Mouse (Mus musculus) kidney, adult 9 months (tissue): ENCODE data around the gene A2ml1.
A peak's percentile ranks its signal among the peaks of the same experiment; 100 is the strongest.
"Not testable (repeated sequence)": the region's sequence is repeated elsewhere in the genome, so short reads cannot be mapped to it uniquely, and the experiment has no call there.

ENCODE experiments used
- DNase-seq: peaks from one replicate; pipeline ENCODE4 v3.0.0; 2022

The A2ml1 gene

DNA sequence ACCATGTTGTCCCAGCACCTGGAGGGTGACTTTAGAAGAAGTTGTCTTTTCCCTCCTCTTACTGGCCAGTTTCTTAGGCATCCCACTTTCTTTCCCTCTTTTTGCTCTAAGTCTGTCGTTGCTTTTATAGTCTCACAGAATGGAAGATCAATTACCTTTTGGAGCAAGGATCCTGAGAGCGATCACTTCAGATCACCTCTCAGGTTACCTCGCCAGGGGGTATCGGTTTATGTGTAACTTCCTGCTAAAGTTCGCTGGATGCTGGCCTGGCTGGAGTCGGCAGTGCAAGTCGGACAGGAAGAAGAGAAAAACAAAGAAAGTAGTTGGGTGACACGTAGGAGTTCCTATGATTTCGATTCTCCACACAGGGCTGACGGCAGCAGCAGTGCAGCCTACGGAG lies at the start of gene A2ml1:
Gene A2ml1, minus strand, starts transcription at position 101 of the 400 bp plus-strand sequence.
- peak; percentile 39 for DNase-seq

DNA sequence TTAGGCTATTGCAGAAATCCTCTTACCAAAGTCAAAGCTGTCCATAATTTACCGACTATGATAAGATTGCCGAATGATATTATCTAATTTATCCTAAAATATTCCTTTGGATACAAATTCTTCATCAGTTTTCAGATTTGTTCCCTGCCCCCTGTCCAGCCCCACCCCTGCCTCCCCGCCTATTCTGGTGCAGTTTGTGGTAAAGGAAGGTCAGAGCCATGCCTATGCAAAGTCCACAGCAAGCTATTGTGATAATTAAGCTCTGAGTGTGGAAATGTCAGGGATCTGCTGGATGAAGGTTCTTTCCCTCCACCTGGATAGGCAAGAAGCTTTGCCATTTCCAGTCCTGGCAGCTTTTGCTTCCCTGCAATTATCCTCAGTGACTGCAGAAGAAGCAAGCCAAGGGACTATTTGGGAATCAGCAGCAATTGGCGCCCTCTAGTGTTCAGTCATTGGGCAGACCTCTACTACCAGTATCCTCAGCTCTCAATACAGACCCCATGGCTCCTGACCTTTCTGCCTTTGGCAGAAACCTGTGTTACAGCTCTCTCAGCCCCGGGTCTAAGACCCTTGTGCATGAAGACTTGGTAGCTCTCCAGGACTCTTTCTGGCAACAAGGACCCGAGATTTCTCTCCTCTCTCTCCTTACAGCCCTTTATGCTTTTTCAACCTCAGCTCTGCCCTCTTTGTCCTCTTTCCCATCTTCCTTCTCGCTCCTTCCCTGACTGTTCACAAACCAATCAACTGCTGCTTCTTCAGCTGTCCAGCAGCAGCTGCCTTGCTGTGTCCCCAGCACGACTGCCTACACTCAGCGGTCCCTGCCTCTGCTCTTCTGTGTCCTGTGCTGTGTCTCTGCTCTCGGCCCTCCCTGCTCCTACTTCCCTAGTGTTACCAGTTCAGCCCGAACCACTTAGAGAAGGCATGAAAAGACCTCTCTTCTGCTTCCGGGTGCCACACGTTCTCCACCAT lies 48.6 kb upstream of the A2ml1 start:
- peak; percentile 66 for DNase-seq

DNA sequence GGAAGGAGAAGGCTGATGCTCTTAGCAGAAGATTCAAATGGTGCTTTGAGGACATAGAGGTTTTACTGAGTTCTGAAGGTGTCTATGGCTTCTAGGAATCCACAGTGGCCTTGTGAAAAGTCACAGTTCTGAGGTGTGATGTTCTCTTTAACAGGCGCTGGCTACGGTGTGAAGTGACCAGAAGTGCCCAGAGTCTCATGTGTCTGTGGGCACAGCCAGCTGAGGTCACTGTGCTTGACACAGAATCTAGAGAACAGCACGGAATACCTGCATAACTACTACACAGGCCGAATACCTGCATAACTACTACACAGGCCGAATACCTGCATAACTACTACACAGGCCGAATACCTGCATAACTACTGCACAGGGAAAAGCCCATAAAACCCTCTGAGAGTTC lies 43.8 kb upstream of the A2ml1 start:
- not testable (repeated sequence) for DNase-seq

- DNase-seq = no peak
Observed at GRCm38 (mm10) chr6:128624425-128624824, 43.0 kb upstream of the A2ml1 start.

GRCm38 (mm10) chr6:128623433-128623832 lies 42.0 kb upstream of the A2ml1 start, which contains the start of gene Klrb1a:
Gene Klrb1a, minus strand, starts transcription at chr6:128623533.
- not testable (repeated sequence) for DNase-seq

DNA sequence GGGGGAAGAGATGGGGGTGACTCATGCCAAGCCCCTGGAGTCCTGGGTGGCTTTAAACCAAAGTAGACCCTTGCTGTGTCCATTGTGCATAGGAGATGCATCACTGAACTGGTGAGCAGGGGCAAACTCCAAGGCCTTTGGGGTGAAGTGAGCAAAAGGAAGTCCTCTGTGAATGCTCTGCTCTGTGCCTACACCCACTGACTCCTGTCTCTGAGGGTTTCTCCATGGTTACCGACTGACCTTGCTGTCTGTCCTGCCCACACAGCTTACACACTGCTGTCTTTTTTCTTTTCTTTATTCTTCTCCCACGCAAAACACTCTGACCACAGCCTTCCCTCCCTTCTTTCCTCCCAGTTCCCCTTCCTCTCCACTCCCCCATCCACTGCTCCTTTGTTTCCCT lies 41.3 kb upstream of the A2ml1 start:
- no peak for DNase-seq

GRCm38 (mm10) chr6:128606350-128606749 lies 24.9 kb upstream of the A2ml1 start:
- DNase-seq = no peak

DNA sequence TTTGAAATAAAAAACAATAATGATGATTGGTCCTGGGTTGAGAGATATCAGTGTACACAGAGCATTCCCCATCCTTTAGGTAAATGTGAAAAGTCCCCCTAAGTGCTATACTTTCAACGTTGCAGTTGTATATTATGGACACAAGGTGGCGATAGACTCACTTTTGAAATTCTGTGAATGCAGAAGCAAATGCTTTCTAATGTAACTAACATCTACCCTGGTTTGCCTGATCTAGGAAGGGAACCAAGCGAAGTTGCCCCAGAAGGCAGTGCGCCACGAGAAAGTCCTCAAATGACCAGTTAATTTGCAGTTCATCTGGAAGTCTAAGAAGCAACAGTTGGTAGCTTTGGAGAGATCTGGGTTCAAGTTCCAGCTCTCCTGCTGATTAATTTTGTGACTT lies 23.1 kb upstream of the A2ml1 start:
- DNase-seq = peak; percentile 47

DNA sequence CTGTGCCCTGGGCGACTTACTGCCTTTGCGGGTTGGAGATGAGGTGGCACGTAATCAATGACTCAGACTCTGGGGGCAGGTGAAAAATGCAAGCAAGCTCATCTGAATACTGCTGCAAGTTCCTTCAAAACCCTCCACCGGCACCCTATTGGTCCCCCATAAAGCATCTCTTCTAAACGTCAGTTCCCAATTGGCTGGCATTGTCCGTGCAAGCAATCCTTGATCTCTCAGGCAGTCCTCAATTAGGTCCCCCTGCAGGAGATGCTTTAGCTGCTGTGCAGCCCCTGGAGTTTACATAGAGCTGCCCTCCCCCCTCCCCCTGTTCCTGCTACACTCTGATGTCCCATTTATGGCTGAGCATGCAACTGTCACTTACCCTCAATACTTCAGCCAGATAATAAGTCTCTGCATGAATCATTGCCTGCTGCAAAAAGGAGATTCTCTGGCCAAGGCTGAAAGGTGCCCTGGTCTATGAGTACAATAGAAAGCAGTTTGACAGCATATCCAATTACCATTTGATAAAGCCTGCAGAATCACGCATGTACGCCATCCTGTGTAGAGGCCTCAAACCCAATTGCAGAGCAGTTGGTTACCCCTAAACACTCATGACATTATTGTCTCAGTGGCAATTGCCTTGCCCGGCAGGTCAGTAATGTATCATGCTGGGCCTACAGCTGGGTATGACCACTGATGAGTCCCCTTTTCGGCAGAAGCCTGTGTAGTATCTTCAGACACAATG lies 21.2 kb upstream of the A2ml1 start:
- DNase-seq = no peak

DNA sequence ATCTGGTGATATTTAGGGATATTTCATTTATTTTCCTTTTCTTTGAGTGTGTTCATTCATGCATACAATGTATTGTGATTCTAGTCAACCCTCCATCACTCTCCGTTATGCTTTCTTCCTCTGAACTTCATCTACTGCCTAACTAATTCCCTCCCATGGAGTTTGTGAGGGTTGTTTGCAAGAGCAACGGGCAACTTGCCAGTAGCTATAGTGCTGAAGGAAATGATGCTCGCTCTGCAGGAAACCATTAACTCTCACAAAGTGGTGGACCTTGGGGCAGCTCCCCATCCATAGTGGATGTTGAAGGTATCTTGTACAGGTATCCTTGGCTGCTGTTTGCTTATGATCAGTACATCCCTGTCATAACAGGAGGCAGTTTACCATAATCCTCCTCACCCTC lies 20.6 kb upstream of the A2ml1 start:
- DNase-seq = no peak

DNA sequence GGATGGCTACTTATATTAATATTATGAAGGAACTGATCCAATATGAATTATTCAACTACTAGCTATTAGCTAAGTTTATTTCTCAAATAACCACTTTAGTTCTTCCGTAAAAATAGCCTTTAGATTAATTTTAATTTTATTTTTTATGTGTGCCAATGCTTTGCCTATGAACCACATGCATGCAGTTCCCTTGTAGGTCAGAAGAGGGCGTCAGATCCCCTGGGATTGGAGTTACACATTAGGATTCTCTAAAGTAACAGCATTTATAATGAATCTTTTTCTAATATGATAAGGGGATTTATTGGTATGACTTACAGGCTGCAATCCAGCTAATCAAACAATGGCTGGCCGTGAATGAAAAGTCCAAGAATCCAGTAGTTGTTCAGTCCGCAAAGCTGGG lies 18.1 kb upstream of the A2ml1 start:
- peak; percentile 34 for DNase-seq

DNA sequence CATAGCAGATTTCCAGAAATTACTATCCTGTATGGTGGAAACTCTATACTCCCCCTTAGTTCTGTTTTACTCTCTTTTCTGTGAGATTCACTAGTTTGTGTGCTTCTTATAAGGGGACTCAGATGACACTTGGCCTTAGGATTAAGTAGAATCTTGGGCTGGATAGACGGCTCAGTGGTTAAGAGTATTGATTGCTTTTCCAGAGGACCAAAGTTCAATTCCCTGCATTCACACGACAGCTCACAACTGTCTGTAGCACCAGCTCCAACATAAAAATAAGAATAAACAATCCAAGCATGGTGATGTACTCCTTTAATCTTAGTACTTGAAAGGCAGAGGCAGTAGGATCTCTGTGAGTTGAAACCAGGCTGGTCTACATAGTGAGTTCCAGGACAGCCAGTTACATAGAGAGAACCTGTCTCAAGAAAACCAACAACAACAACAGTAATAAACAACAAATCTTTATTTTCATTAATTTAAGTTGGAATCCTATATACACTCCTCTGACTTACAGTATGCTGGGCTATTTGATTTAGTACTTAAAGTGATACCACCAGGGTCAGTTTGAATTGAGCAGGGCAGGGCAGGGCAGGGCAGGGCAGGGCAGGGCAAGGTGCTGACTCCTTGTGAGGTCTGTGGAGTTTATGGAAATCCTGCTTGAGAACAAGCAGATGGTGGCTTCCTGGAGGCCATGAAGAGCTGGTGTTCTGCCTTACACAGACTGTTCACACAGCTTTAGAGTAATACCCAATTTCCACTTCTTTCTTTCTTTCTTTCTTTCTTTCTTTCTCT lies 17.0 kb upstream of the A2ml1 start:
- DNase-seq = no peak

DNA sequence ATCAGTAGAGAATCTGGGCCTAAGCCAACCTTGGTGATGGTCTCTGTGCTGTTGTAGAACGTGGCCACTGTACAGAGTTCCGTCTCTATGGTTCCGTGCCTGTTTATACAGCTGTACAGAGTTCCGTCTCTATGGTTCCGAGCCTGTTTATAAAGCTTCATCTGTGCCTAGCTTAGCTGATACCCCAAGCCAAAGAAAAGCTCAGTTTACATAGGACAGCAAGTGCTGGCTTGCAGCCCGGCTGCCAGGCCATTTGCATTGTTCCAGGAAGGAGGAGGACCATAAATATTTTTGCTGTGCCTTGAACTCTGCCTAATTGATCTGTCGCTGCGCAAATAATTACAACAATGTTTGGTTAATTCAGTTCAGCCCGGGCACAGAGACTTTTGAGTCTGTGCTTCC lies 15.7 kb upstream of the A2ml1 start:
- peak; percentile 74 for DNase-seq

DNA sequence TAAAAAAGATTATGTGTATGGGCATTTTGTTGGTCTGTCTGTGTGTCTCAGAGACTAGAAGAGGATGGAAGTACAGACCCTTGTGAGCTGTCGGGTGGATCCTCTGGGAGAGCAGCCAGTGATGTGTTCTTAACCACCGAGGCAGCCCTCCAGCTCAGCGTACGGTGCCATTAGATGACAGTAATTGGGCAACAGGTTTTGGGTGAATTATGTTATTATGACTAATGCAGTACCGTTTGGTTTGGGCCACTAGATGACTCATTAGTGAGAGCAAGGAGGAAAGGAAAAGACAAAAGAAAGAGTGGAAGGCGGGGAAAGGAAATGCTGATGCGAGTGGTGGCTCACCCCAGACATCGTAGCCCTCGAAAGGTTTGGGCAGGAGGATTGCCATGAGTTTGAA lies 13.2 kb upstream of the A2ml1 start:
- DNase-seq = no peak

DNA sequence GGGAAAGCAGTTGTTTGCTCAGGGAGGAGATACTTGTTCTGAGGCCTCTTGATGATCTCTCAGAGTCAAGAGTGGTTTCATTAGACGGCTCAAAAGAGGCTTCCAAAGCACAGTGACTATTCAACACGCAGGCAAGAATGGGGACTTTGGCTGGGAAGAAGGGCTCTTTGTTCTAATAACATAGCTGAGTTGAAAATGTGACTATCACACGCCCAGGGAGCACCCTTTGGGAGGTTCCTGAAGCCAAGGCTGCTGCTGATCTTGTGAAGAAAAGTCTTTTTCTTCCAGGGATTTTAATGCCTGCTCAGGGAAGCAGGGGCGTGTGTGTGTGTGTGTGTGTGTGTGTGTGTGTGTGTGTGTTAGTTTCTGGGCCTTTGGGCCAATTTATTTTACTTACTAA lies 8.0 kb upstream of the A2ml1 start:
- DNase-seq = no peak

GRCm38 (mm10) chr6:128587619-128588018 lies 6.2 kb upstream of the A2ml1 start:
- no peak for DNase-seq

GRCm38 (mm10) chr6:128585642-128586245 lies 4.3 kb upstream of the A2ml1 start:
- no peak for DNase-seq

GRCm38 (mm10) chr6:128584070-128584660 lies 2.8 kb upstream of the A2ml1 start:
- peak; percentile 17 for DNase-seq

DNA sequence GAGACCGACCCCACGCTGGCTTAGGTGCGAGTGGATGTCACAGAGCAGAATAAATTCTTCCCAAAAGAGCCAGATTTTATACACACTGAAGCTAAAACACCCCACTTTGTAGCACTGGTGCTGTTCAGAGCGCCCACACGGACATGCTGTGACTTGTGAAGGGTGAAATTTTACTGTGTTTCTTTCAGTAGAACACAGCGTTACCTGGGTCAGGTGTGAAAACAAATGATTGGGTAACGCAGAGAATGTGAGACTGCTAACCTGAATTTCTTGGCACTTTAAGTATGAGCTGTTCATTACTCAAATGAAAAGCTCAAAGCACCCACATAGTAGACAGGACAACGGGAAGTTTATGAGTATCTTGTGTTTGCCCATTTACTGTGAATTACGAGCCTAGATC lies 4.1 kb downstream of the A2ml1 start:
- DNase-seq = no peak

- DNase-seq = no peak
Observed at GRCm38 (mm10) chr6:128566589-128566988, 14.8 kb downstream of the A2ml1 start.

DNA sequence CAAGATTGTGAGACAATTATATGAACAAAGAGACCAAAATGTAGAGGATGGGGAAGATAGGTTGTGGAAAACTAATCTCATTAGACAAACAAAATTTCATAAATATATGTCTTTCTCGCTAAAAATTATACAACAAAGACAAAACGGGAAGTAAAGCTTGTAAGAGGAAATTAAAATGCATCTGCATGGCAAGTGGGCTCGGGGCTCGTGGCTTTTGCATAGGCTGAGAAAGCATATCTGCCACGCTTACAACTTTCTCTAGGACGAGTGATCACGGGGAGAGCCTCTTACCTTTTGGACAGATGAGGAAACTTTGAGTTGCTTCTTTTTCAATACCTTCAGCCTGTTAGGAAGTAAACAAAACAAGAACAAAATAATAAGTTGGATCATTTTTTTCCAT lies 27.4 kb downstream of the A2ml1 start:
- DNase-seq = no peak
